Mouse (Mus musculus): Measurements from ENCODE around the gene Tas2r137. TPM values are rescaled to one million over a fixed set of nuclear protein-coding genes. Genes with fewer than 3 reads are reported as not detected.

Gene Tas2r137
- total RNA-seq (2021) = not detected

DNA sequence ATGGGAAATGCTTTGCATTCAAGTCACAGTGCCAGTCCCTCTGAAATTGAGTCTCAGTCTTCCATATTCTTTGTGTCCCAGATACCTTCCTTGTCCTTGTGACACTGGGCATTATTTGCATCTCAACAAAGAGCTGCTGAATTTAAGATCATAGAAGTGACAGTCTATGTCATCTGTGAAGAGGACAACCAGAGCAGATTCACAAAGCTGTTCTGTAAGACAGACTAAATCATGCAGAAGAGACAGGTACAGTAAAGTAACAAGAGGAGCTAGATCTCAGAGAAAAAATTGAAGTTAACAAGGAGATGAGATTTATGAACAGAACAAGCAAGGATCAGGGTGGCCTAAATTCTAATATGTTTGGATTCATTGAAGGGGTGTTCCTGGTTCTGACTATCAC, at the start of gene Tas2r137:
Gene Tas2r137 (plus strand): TSS at position 301 of the 400 bp plus-strand sequence.
- intact Hi-C loops (cut with DNase I) = no loop called here
- no peak for DNase-seq (ENCODE audit: low spot score)

DNA sequence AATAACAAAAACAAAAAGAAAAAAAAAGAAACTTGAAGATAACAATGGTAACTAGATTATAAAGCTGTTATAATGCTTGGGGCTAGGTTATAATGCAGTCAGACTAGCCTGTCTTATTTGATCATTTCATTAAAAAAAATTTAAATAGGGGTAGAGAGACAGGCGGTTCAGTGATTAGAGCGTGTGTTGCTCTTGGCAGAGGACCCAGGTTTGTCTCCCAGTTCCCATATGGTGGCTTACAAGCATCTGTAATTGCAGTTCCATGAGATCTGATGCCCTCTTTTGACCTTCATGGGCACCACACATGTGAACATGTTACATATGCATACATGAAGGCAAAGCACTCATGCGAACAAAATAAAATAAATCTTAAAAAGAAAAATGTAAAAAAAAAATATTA, 49.8 kb upstream of the Tas2r137 start:
- intact Hi-C loops (cut with DNase I) = no loop called here
- DNase-seq (ENCODE audit: low spot score) = no peak

DNA sequence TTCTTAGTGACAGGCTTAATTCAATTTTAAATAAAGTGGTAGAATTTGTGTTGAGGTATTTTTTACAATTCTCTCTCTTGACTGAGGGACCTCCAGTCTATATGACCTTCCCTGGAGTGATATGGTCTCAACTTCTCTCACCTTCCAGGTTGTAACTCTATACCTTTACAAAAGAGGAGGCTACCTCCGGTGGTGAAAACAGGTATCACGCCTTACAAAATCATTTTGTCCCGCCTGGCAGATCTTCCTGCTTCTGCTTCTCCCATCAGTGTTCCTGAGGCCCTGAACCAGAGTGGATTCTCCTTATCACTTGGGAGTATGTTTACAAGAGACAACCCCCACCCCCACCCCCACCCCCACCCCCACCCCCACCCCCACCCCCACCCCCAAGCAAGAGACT, 49.3 kb upstream of the Tas2r137 start:
- DNase-seq (ENCODE audit: low spot score) = no peak
- intact Hi-C loops (cut with DNase I) = no loop called here

DNA sequence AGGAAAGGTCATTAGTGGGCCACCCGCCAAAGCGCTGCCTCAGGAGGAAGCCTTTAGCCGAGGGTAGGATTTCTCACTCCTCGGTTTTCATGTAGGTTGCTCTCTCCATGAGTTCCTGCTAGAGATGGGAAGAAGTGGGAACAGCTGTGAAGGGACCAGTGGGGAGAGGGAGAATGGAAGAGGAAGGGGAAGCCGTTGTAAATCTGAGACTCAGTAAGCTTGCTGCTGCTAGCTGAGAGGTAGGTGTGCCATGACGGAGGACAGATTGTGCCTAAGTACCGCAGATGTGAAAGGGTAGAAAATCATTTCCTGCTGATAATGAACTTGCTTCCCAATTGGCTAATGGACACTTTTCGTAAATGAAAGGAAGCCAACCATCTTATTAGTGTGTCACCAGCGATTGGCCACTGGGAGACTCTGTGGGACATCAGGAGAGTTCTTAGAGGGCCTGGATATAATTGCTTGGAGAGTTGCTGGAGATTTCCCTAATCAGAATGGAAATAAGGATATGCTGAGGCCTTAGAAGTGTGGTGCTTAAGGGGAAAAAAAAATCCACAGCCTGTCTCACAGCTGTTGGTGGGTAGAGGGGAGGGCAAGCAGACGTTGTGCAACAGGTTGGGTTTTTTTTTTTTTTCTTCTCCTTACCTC, 47.6 kb upstream of the Tas2r137 start:
- intact Hi-C loops (cut with DNase I) = no loop called here
- DNase-seq (ENCODE audit: low spot score) = no peak

DNA sequence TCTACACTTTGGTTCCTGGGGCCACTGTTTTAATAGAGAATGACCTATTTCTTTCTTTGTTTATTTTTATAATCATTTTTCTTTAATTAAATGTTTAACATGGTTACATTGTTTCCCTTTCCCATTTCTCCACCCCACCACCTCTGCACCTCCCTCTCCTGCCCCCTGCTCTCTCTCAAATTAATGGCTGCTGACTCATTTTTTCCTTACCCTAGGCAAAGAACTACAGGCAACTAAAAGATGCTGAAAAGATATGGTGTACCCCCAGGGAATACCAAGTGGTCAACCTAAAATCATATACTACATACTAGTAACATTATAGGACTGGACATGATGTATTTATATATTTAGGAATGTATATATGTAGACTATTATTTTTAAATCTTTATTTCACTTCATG, 42.4 kb upstream of the Tas2r137 start:
- intact Hi-C loops (cut with DNase I) = no loop called here
- DNase-seq (ENCODE audit: low spot score) = no peak

DNA sequence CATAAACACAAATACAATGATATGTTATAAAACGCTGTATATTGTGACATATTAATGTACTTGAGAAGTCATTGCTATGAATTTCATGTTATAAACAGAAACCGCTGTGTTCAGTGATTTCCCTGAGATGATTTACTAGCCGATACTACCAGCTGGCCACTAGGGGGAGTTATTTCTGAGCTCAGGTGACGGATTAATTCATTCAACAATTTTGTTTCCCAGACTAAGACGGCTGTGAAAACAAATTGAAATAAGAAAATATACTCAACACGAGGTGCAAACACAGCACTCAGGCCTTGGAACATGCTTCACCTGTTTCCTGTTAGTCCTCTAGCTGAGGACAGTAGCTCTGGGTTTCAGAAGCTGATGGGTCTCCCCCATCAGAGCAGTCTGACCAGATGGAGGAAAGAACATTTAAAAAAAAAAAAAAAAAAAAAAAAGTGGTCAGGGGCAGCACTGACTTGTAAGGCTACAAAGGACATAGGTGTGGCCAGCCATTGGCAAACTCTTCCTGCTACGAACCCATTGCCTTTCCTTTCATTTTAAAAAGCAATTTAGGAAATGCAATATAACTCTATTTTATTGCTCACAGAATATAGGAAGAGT, 36.5 kb upstream of the Tas2r137 start:
- DNase-seq (ENCODE audit: low spot score) = no peak
- intact Hi-C loops (cut with DNase I) = no loop called here

DNA sequence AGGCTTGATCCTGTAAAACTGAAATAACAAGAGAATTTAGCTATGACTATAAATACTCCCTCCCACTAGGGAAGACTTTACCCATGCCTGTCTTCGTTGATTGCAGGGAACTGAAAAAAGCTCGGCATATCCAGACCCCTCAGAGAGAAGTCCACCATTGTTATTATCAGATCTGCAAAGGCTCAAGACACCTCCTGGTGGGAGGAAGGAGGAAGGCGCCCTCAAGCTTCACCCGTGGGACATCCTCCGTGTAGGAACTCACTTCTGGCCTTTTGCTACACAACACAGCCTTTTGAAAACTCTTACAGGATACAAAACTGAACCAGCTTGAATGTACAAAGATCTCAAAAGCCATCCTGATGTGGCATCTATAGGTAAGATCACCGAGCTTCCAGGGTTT, 25.3 kb upstream of the Tas2r137 start:
- DNase-seq (ENCODE audit: low spot score) = no peak
- intact Hi-C loops (cut with DNase I) = loop anchor here (5.0 kb wide), 1 partner anchor 653 kb away; the partner anchor contains the start of gene Mrps33

DNA sequence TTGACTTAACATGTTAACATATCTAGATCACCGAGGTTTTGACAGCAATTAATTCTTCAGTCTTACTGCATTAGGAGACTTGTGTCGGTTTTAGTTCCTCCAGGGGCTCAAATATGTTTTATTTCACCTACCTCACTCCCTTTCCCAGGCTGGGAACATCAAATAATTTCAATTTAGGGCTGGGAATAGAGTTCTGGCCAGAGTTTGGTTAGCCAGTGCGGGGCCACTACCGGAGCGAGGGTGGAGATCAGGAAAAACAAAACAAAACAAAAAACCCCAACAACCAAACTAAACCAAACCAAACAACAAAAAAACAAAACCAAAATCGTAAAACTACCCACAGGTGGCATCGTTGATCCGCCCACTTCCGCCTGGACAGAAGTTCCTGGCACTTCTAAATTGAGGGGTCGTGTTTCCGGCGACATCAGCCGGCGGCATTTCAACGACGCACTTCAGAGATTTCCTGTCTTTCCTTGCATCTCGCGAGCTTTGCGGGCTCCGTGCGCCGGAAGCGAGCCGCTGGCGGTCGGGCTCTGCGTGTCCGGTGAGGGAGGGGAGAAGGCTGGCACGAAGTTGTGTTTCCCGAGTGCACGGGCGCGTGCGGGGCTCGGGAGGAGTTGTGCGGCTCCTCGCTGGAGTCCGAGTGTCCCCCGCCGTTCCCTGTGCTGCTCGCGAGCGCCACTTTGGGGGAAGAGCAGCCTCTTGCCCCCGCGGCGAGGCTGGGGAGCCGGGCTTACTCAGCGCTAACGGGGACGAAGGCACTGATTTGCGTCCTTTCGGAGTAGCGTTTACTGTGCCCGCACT, 19.9 kb upstream of the Tas2r137 start, which contains the start of gene Ssbp1:
Gene Ssbp1 (plus strand): TSS at position 437 of the 804 bp plus-strand sequence.
- intact Hi-C loops (cut with DNase I) = loop anchor here (1.0 to 2.0 kb wide), 2 partner anchors 34 to 146 kb away; partner anchors contain the start of genes Agk and E330009J07Rik
- peak; percentile 84 for DNase-seq (ENCODE audit: low spot score)

DNA sequence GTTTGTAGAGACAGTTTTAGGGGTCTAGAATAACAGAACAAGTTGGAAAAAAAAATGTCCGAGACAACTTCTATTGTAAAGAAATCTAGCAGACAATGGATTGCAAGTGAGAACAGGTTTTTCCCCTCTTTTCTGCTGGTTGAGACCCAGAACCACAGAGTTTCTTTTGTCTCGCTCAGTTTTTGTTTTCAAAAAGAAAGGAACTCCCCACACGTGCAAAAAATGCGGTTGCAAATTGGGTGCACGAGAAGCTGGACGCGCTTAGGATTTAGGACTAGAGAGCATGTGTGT, 19.4 kb upstream of the Tas2r137 start:
- intact Hi-C loops (cut with DNase I) = loop anchor here (1.0 to 2.0 kb wide), 2 partner anchors 35 to 146 kb away; partner anchors contain the start of genes Agk and E330009J07Rik
- no peak for DNase-seq (ENCODE audit: low spot score)

DNA sequence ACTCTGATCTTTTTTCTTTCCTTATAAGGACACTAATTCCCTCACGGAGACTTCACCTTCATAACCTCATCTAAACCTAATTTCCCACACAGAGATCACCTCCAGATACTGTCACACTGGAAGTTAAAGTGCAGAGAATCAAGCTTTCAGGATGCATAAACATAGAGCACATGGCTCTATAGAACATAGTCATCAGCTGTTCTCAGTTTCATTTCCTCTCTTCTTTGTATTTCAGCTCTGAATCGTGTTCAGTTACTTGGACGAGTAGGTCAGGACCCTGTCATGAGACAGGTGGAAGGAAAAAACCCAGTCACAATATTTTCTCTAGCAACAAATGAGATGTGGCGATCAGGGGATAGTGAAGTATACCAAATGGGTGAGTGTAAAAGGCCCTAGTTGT, 14.9 kb upstream of the Tas2r137 start:
- intact Hi-C loops (cut with DNase I) = no loop called here
- no peak for DNase-seq (ENCODE audit: low spot score)

DNA sequence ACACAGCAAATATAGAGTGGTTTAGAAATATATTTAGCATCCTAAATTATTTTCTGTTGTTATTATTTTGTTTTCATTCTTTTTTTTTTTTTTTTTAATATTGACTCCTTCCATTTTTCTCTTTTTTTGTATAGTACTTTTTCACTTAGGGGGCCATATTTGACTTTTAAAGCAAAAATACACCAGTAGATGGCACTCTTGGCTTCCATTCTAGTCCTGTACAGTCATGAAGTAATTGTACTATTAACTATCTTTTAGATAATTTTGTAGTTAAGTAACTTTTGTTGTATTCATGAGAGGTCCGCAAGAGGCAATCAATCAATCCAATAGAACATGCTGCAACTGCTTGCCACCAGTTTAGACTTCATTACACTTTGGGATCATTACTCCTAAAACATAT, 11.3 kb upstream of the Tas2r137 start:
- intact Hi-C loops (cut with DNase I) = loop anchor here (5.0 kb wide), 1 partner anchor 208 kb away; no protein-coding TSS in a partner anchor
- DNase-seq (ENCODE audit: low spot score) = no peak

DNA sequence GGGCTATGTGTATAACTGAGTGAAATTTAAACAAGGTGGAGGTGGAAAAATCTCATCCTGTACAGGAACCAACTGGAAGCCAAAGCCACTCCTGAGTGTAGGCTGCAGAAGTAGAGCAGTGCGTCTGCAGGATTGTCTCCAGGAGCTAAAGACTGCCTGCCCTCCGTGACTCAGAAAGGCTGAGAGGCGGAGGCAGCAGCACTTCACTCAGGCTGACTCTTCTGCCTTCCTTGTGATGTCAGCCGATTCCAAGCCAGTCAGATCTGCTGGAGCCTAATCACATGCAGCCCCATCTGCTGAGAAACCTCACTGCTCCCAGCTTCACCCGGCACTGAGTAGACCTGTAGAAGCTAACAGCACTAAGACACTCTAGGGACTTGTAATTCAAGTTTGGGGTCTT, 8.7 kb upstream of the Tas2r137 start:
- no peak for DNase-seq (ENCODE audit: low spot score)
- intact Hi-C loops (cut with DNase I) = loop anchor here (5.0 kb wide), 1 partner anchor 205 kb away; no protein-coding TSS in a partner anchor

DNA sequence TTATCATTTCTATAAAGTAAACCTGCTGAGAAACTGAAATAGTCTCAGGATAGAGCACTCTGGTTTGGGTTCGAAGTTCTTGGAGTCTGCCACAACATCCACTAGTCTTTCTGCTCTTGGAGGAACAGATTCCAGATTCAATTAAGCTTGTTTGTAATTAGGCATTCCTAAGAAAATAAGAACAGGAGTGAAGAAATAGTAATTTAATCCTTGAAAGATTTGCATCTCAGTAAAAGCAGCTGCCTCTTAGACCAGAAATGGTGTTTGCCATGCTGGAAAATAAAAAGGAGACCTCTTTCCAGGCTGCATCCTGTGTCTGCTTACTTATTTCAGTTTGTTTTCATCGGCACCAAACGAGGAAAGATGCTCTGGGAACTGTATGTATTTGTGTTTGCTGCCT, 2.2 kb downstream of the Tas2r137 start, which contains the start of gene Tas2r108:
Gene Tas2r108 (plus strand): TSS at position 301 of the 400 bp plus-strand sequence.
- intact Hi-C loops (cut with DNase I) = no loop called here
- no peak for DNase-seq (ENCODE audit: low spot score)

DNA sequence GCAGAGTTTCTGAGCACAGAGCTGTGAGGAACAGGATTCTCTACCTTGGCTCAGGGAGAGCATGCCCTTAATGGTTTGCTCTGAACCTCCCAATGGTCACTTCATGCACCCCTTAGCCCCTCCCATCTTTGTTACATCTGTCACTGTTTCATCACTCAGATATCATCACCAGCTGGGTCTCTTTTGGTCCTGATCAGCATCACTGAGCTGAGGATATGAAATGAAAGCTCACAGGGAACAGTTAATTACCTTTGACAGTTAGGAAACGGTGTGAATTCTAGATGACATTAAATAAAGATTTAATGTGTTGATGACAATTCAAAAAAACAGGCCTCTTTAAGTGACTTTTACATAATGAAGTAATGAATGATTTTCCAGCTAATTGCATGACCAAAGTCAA, 28.4 kb downstream of the Tas2r137 start, which contains the start of gene Prss37:
Gene Prss37 (minus strand): TSS at position 101 of the 400 bp plus-strand sequence.
- DNase-seq (ENCODE audit: low spot score) = no peak
- intact Hi-C loops (cut with DNase I) = no loop called here

Other genes with a start within 250 kb of the Tas2r137 start
- gene Agk, start 166.1 kb upstream of the Tas2r137 start, total RNA-seq (2021) = 10 to 100 TPM; 16.2 to 20.2 TPM
- 1 to 10 TPM; 2.7 to 4.0 TPM for gene E330009J07Rik, start 55.1 kb upstream of the Tas2r137 start, total RNA-seq (2021)
- gene Wee2, start 52.1 kb upstream of the Tas2r137 start, total RNA-seq (2021) = not detected
- gene Ssbp1, start 19.9 kb upstream of the Tas2r137 start, total RNA-seq (2021) = 10 to 100 TPM; 33.0 to 33.8 TPM
- gene Tas2r108, start 2.3 kb downstream of the Tas2r137 start, total RNA-seq (2021) = not detected
- not detected for gene Prss37, start 28.3 kb downstream of the Tas2r137 start, total RNA-seq (2021)
- gene Olfr461, start 63.8 kb downstream of the Tas2r137 start, total RNA-seq (2021) = not detected
- not detected for gene Olfr460, start 78.3 kb downstream of the Tas2r137 start, total RNA-seq (2021)
- gene Clec5a, start 94.6 kb downstream of the Tas2r137 start, total RNA-seq (2021) = 1 to 10 TPM; 1.1 to 1.6 TPM
- not detected for gene Tas2r138, start 122.1 kb downstream of the Tas2r137 start, total RNA-seq (2021)
- gene Mgam, start 137.6 kb downstream of the Tas2r137 start, total RNA-seq (2021) = under 1 TPM; 0.36 to 0.45 TPM